In genomic region chr5:124240841-124241685, GRCm38 (mm10) we compare ENCODE assay signal across 8 mouse cellular contexts. TPM values are rescaled to one million over a fixed set of nuclear protein-coding genes. Genes with fewer than 3 reads are reported as not detected.
A peak's percentile ranks its signal among the peaks of the same experiment; 100 is the strongest.
DNase-seq lines count a peak whose midpoint lies in the region; ATAC-seq lines count a peak whose summit lies in the region.

No protein-coding gene starts in this region.

- peak; percentile 44 for DNase-seq in adrenal gland, postnatal 14 days
- DNase-seq in adrenal gland, postnatal 36 days = no peak
- DNase-seq in embryo, embryonic 10 days (ENCODE audit: low spot score) = peak; percentile 58
- DNase-seq in lung, postnatal 10 days = peak; percentile 35
- DNase-seq in right cerebral cortex, postnatal 25 days = no peak
- DNase-seq in frontal cortex, postnatal 14 days (ENCODE audit: low spot score in 2 of 2) = no peak
- no peak for DNase-seq in cerebellum, postnatal 4 days (ENCODE audit: low spot score in 2 of 2)

- WGBS in hindbrain, embryonic 13.5 days = 30% methylated on average over 22 of the region's 22 CpGs

- H3K9ac ChIP-seq in hindbrain, embryonic 13.5 days = peak overlapping the region; percentile 53

- no peaks in the 10 kb centered on the region for H3K27me3 ChIP-seq in hindbrain, embryonic 13.5 days

- H3K4me3 ChIP-seq in hindbrain, embryonic 13.5 days = no peak overlapping the region

- peak overlapping the region; percentile 42 for H3K4me2 ChIP-seq in hindbrain, embryonic 13.5 days

- peak overlapping the region; percentile 76 for H3K27ac ChIP-seq in hindbrain, embryonic 13.5 days

- H3K36me3 ChIP-seq in hindbrain, embryonic 13.5 days = peaks cover 9% of the 10 kb centered on the region

- H3K9me3 ChIP-seq in hindbrain, embryonic 13.5 days = no peaks in the 10 kb centered on the region

- peaks cover 31% of the 10 kb centered on the region for H3K4me1 ChIP-seq in hindbrain, embryonic 13.5 days (replicated peaks)

- peak; percentile 77 for ATAC-seq in hindbrain, embryonic 13.5 days (ENCODE audit: low FRiP score)

RNA-seq across cellular contexts. Expression of gene Pitpnm2, which starts 8.5 kb away (rescaled TPM):
- total RNA-seq in adrenal gland, postnatal 14 days (2021) = 48.8 and 51.8 TPM in 2 replicates
- total RNA-seq in adrenal gland, postnatal 36 days (2021) = 10 to 100 TPM; 50.0 to 57.2 TPM
- polyA plus RNA-seq in hindbrain, embryonic 13.5 days (2015; fragmentation: Nextera tagmentation; extraction: Ambion mirVana) = 7.4 and 8.3 TPM in 2 replicates

Comparison
In these comparisons a context has a peak if more than half of its experiments do, and no peak if none do; other contexts are left out.
1. DNase-seq: peak in adrenal gland, postnatal 14 days (single experiment), embryo, embryonic 10 days (single experiment) and lung, postnatal 10 days (single experiment); none in adrenal gland, postnatal 36 days (0 of 2), right cerebral cortex, postnatal 25 days (single experiment), frontal cortex, postnatal 14 days (0 of 2) and cerebellum, postnatal 4 days (0 of 2).